Mouse (Mus musculus) kidney, postnatal 14 days (tissue): ENCODE results near the gene Nrxn2.

Source experiments
- DNase-seq: peaks from one replicate; pipeline ENCODE4 v3.0.0; 2022; ENCODE audit warnings: mixed read lengths

Gene Nrxn2

DNA sequence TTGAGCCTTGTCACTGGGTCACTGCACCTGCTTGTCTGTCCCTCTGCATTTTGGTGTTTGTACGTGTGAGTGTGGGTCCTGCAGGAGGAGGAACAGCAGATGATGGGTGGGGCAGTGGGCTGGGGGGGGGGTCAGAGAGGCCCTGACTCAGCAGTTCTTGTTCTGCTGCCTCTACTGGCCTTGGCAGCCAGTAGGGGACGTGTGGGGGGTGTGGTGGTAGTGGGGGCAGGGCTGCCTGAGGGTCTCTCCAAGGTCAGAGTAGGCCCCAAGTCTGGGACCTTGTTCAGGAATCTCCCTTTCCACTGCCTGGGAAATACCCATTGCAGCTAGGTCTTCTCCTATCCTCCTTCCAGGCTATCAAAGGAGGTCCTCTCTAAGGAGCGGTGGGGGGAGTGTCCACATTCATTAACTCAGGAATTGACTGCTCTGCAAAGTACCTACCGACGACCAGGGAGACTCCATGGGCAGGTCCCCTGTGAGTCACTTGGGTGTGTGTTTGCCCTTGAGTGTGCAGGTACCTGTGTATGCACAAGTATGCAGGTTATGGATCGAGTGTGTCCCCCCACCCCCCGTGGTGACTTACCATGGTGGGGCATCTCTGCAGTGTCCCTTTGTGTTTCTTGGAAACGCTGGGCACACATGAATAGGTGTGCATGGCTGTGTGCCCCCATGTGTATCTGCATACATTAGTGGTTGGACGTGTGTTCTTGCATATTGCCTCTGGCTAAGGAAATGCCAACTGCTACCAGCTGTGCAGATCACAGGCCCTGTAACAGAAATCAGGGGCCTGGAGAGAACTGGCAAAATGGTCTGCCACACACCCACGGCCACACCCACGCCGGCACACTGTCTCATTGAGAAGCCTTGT, 1.4 kb upstream of the Nrxn2 start:
- DNase-seq, result no peak

DNA sequence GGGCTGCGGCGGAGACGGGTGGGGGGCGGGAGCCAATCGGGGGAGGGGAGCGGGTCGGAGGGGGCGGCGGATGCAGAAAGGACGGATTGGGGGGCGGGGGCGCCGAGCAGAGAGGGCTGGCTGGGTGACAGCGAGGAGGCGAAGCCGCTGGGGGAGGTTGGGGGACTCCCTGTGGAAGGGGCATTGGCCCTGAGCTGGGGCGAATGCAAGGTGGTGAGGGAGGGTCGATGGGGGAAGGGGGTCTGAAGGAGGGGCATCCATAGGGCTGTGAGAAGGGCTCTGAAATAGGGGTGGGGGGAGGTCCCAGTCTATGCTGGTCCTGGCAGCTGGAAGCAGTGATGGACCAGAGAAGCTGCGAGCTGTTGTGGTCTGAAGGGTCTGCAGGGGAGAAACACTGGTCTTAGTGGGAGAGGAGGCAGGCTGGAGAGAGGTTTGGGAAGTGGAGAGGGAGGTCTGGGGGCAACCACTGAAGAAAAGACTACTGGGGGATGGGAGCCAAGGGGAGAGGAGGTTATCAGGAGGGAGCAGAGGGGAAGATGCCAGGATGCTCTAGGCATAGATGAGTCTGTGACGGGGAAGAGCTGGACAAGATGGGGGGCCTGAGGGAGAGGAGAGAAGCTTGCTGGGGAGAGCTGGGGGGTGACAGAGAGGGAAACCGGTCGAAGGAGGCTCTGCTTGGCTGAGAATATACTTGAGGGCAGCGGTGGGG, 607 bp downstream of the Nrxn2 start:
- DNase-seq, result no peak

- DNase-seq, result no peak
Measured at GRCm38 (mm10) chr19:6419805-6420310, 1.3 kb downstream of the Nrxn2 start.

- no peak for DNase-seq
Measured at GRCm38 (mm10) chr19:6420481-6421210, 2.1 kb downstream of the Nrxn2 start.

GRCm38 (mm10) chr19:6421211-6421590, 2.7 kb downstream of the Nrxn2 start:
- no peak for DNase-seq

GRCm38 (mm10) chr19:6422014-6422413, 3.5 kb downstream of the Nrxn2 start:
- DNase-seq, result no peak

DNA sequence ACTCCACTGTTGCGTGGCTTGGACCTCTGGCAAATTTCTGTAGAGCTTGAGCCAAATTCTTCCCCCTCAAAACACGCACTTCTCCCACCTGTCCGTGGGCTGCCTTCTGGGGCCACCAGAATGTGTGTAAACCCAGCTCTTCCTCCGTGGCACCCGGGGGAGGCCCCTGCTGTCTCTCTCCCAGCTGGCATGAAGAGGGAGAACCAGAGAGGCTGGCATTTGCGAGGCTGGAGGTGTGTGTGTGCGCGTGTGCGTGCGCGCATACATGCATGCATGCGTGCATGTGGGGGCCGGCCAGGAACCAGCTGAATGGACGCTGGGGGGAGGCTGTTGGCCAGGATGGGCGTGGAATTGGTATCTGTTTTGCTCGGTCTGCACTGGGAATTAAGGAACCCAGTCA, 4.7 kb downstream of the Nrxn2 start:
- no peak for DNase-seq

- no peak for DNase-seq
Measured at GRCm38 (mm10) chr19:6424137-6424881, 5.8 kb downstream of the Nrxn2 start.

- no peak for DNase-seq
Measured at GRCm38 (mm10) chr19:6425595-6425994, 7.1 kb downstream of the Nrxn2 start.

DNA sequence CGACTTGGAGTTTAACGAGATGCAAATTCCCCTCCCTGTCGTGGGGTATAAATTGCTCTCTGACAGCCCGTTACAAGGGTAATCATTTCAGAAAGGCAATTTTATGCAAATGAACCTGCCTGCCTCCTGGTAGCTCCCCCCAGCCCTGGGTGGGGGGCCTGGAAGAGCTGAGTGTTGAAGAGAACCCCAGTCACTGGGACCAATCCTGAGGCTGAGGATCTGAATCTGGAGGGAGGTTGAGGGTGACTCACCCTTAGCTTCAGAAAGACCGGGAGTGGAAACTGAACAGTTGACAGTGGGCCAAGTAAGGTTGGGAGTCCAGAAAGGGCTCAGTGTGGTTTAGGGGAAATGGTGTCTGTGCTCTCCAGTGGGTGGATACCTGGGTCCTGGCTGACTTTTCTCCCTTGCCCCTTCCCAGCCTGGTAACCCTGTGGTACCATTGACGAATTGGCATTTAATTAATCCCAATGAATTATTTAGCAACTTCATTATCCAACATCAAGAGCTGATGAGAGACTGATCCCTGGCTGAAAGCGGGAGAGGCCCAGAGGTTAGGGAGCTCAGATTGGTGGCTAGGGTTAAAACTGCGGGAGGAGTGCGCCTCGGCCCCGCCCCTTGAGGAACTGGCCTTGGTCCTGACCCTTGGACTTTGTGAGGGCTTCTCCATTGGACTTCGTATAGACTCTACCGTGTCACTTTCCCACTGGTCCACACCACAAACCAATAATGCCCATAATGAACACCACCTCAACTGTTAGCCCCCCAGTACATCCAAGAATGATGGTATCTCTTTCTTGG, 8.4 kb downstream of the Nrxn2 start:
- peak; percentile 59 for DNase-seq

DNA sequence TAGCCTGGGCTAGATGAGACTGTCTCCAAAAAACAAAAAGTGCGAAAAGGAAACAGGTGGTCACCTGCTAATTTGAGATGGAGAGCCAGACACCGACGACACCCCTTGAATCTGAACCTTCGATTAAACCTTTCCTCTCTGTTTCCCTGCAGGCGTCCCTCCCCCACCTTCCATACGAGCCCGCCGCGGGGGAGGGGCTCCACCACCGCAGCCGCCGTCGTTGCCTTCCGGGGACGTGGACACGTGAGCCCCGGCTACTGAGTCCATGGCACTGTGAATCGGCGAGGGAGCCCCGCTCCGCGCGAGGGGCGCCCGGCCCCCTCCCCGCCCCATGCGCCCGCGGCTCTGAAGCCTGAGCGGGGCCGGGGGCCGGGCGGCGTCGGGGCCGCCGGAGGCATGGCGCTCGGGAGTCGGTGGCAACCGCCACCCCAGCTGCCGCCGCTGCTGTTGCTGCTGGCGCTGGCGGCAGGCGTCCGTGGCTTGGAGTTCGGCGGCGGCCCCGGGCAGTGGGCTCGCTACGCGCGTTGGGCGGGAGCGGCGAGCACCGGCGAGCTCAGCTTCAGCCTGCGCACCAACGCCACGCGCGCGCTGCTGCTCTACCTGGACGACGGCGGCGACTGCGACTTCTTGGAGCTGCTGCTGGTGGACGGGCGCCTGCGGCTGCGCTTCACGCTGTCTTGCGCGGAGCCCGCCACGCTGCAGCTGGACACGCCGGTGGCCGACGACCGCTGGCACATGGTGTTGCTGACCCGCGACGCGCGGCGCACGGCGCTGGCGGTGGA, 9.3 kb downstream of the Nrxn2 start:
- peak; percentile 65 for DNase-seq

DNA sequence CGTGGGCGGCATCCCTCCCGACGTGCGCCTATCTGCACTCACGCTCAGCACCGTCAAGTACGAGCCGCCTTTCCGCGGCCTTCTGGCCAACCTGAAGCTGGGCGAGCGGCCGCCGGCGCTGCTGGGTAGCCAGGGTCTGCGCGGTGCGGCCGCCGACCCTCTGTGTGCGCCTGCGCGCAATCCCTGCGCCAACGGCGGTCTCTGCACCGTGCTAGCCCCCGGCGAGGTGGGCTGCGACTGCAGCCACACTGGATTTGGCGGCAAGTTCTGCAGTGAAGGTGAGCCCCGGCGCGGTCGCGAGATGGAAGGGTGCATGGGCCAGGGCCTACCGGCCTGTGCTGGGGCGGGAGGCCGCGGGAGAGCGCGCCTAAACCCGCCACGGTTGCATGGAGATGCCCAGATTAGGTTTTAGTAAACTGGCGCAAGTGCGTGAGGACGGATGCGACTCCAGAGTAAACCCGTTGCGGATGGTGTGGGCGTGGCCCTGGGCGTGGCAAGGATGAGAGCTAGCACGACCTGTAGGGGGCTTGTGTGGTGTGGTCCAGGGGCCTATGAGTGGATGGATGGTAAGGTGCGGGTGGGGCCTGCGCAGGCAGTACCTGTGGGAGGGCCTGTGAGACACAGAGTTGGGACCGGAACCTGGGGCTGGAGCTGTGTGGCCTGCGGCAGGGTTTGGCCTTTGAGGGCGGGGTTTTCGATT, 10.1 kb downstream of the Nrxn2 start:
- DNase-seq, result no peak

GRCm38 (mm10) chr19:6443016-6443415, 24.5 kb downstream of the Nrxn2 start:
- no peak for DNase-seq

- no peak for DNase-seq
Measured at GRCm38 (mm10) chr19:6445761-6446423, 27.4 kb downstream of the Nrxn2 start.

- DNase-seq, result no peak
Measured at GRCm38 (mm10) chr19:6446736-6447437, 28.4 kb downstream of the Nrxn2 start.

DNA sequence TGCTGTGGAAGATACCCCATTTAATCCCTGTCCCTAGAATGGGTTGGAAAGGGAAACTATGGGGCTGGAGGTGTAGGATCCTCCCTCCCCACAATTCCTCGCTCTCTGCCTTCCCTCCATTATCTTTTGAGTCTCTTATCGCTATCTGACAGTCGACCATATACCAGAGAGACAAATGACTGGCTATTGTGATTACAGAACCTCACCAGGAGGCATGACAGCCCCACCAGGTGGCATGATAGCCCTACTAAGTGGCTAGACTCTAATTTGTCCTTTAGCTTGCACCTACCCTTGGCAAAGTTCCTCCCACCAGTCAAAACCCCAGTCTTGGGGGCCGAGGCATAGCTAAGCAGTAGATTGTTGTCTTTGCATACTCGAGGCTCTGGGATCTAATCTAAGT, 30.2 kb downstream of the Nrxn2 start:
- no peak for DNase-seq

DNA sequence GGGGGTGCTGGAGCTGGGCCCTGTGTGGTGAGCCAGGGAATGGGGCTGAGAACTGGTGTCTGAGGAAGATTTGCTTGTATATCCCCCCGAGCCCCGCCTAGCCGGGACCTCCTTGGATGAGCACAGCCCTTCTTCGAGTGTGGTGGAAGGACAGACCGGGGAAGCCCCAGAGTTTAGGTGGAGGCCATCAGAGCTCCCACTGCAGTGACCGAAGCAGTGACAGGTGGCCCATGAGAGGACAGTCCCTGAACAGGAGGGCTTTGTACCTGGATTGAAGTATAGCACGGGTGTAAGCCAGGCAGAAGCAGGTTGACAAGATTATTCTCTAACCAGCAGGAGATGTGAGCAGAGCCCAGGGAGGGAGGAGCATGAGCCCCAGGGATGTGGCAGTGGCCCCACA, 31.3 kb downstream of the Nrxn2 start:
- DNase-seq, result no peak

DNA sequence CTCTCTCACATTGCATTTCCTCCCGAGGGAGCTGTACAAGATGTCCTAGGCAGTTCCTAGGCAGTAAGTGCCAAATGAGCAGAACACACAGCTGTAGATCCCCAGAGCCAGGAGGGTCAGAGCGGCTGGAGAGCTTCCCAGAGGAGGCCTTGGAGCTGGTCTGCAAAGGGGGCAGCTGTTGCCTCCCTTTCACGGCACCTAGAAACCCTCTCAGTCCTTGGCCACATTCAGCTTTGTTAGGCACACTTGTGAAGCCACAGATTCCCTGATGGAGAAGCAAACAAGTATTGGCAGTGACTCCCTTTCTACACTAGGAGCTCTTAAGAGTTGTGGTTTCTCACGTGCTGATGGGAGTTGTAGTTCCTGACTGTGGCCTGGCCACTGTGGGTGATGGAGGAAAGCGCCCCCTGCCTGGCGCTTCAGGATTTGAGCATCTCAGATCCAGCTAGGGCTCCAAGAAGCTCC, 33.5 kb downstream of the Nrxn2 start:
- DNase-seq, result peak; percentile 88
